Mouse (Mus musculus) midbrain, postnatal 0 days (tissue): ENCODE measurements at regions not wholly inside any gene's neighbourhood (a gene's known extent, or its start where the extent isn't known, plus 50 kb on each side); places are given as distances from the start of the nearest gene placed in this dataset.

ENCODE experiments used
- ATAC-seq: fragments of 200-750 bp; cut with Nextera tagmentation; 2 replicates; pipeline ENCODE4 v1.8.0; 2017; ENCODE audit warnings: moderate number of reproducible peaks, mild to moderate bottlenecking, moderate TSS enrichment, moderate library complexity; ENCODE audit not compliant: low FRiP score
- DNase-seq: peaks from one replicate; pipeline ENCODE4 v3.0.0-alpha.2; 2015; ENCODE audit warnings: low spot score
- H3K27ac ChIP-seq: fragments of 300-500 bp; sonication (generic); 2 replicates; pipeline ENCODE4 v1.5.1; 2014; ENCODE audit warnings: low read depth, mild to moderate bottlenecking, low read length, mixed read lengths
- H3K27me3 ChIP-seq: fragments of 300-500 bp; sonication (generic); 2 replicates; pipeline ENCODE4 v1.6.1; 2014; ENCODE audit warnings: low read length, control low read depth, mixed read lengths; ENCODE audit not compliant: insufficient read depth
- H3K36me3 ChIP-seq: fragments of 300-500 bp; sonication (generic); 2 replicates; pipeline ENCODE4 v1.6.1; 2014; ENCODE audit warnings: low read length, control low read depth, mixed read lengths; ENCODE audit not compliant: insufficient read depth
- H3K4me1 ChIP-seq: fragments of 300-500 bp; sonication (generic); 2 replicates; pipeline ENCODE4 v1.6.1; 2014; ENCODE audit warnings: mild to moderate bottlenecking, control low read depth, antibody characterized with exemption, low read length, mixed read lengths; ENCODE audit not compliant: insufficient read depth
- H3K4me2 ChIP-seq: fragments of 300-500 bp; sonication (generic); 2 replicates; pipeline ENCODE4 v1.6.1; 2014; ENCODE audit warnings: low read depth, mild to moderate bottlenecking, low read length, mixed read lengths; ENCODE audit not compliant: poor library complexity, severe bottlenecking
- H3K4me3 ChIP-seq: fragments of 300-500 bp; sonication (generic); 2 replicates; pipeline ENCODE4 v1.5.1; 2014; ENCODE audit warnings: low read depth, mild to moderate bottlenecking, low read length, moderate library complexity
- H3K9ac ChIP-seq: fragments of 300-500 bp; sonication (generic); replicated peaks from 2 replicates; pipeline ENCODE4 v1.6.1; 2014; ENCODE audit warnings: mild to moderate bottlenecking, low read length, moderate library complexity, mixed read lengths; ENCODE audit not compliant: poor library complexity, severe bottlenecking
- H3K9me3 ChIP-seq: fragments of 300-500 bp; sonication (generic); 2 replicates; pipeline ENCODE4 v1.6.1; 2016; ENCODE audit warnings: low read length, control low read depth
- CTCF ChIP-seq: IDR thresholded peaks from 2 replicates; pipeline ENCODE4 v1.5.1; 2016; ENCODE audit warnings: antibody characterized with exemption, mild to moderate bottlenecking
- WGBS: fragments of 180-500 bp; shearing (Covaris S2); extraction: QIAGEN DNeasy Blood & Tissue Kit; methylation state at CpG from one replicate; pipeline ENCODE4 v1.1.7; 2014; 5-methylcytosine and 5-hydroxymethylcytosine counted together

DNA sequence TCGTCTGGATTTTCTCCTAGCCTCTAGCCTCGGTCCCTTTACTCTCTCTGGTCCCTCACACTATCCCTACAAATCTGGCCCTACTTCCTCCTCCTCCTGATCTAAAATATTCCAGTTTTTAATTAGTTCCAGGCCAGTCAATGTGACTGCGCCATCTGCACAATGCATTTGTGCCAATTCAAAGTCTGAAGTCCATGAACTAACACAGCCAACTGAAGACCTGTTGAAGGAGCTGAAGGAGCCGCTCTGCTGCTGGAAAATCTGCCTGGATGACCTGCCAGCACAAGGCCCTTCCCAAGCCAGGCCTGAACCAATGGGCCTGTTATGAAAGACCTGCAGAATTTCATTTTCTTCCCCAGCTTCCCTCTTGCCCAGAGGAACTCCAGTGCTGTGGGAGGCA lies 197.9 kb upstream of the Mctp2 start:
- peak; percentile 58 for DNase-seq
- TF ChIP-seq CTCF, result no peak
- no peak overlapping the region for H3K27ac ChIP-seq

DNA sequence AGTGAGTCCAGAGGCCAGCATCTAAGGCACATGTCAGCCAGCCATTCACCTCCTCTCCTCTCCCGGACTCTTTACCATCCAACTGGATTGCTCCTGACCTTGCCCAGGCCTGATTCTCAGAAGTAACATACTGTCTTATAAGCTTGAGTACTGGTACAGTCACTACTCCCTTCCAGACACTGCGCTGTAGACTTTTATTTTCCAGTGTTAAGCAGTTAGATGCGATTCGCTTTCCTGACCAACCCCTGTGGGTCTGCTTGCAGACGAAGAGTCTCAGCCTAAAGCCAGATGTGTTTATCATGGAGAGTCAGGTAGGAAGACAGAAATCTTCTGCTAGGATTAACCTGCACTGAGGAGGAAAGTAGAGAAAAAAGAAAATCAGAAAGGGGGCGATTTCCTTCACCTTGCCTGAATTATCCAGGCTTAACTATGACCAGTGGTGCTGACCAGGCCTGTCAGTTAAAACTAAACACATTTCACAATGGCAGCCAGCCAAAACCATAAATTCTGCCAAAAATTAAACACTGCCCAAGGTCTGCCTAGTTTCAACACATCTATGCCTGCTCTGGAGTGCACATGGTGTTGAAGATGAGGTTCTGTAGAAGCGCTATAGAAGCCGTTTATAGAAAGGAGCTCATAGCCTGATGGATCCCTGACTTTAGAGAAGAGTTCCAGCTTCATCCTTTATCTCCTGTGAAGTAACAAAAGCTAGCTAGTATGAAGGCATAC lies 199.5 kb upstream of the Mctp2 start:
- Histone ChIP-seq H3K9ac (no peak overlapping the region), H3K36me3 (no peaks in the 10 kb centered on the region), H3K4me3 (no peak overlapping the region), H3K4me1 (no peaks in the 10 kb centered on the region), H3K27ac (no peak overlapping the region), H3K9me3 (no peaks in the 10 kb centered on the region), H3K4me2 (no peak overlapping the region), H3K27me3 (no peaks in the 10 kb centered on the region)
- 84% methylated on average over 8 of the region's 8 CpGs for WGBS
- TF ChIP-seq CTCF, result no peak
- no peak for ATAC-seq
- no peak for DNase-seq

More for the DNA sequence above, 197.9 kb upstream of the Mctp2 start:
- Histone ChIP-seq H3K4me1 (no peaks in the 10 kb centered on the region), H3K9ac (no peak overlapping the region), H3K4me3 (no peak overlapping the region), H3K9me3 (no peaks in the 10 kb centered on the region), H3K4me2 (no peak overlapping the region), H3K36me3 (no peaks in the 10 kb centered on the region), H3K27me3 (no peaks in the 10 kb centered on the region)
- ATAC-seq, result no peak; the same call in 1 of the 2 replicates
- WGBS, result 89% methylated on average over 4 of the region's 4 CpGs

DNA sequence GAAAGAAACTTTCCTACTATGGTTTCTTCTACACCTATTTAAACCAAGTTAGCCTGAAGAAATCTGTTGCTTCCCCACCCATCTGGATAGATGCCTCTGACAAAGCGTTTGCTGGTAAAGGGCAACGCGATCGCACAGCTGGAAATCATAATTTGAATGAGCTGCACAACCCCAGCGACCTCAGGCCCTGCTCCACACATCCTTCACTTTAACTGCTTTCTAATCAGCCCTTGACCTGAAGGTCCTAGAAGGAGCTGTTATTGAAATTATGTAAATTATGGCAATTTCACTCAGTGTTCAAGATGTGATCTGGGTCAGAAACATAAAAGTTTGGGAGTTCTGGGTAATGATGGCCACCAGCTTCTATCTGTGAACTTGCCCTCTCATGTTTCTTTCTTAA lies 201.5 kb upstream of the Mctp2 start:
- H3K4me2 ChIP-seq, result no peak overlapping the region
- DNase-seq, result no peak
- no peaks in the 10 kb centered on the region for H3K4me1 ChIP-seq
- no peak for ATAC-seq
- no peak for TF ChIP-seq CTCF
- H3K36me3 ChIP-seq, result no peaks in the 10 kb centered on the region
- H3K27ac ChIP-seq, result no peak overlapping the region
- no peaks in the 10 kb centered on the region for H3K27me3 ChIP-seq
- H3K9ac ChIP-seq, result no peak overlapping the region
- H3K4me3 ChIP-seq, result no peak overlapping the region
- 57% methylated on average over 5 of the region's 5 CpGs for WGBS
- H3K9me3 ChIP-seq, result no peaks in the 10 kb centered on the region

DNA sequence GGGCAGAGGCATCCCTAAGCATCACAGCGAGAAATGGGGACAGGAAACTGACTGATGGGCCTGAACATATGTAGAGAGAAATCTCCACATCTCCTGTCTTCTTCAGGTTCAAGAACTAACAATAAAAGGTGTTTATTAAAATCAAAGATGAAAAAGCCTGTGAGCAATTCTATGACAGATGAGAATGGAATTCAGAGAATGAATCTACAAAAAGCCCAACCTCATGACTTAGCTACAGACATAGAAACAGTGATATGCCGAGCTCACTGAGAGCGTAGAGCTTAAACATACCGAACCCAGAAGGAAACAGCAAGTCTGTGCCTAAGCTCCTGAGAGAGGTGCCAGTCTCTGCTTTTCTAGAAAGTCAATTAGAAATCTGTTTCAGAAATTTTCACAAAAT lies 203.7 kb upstream of the Mctp2 start:
- Histone ChIP-seq H3K4me1 (no peaks in the 10 kb centered on the region), H3K4me3 (no peak overlapping the region), H3K9ac (no peak overlapping the region), H3K36me3 (no peaks in the 10 kb centered on the region), H3K9me3 (no peaks in the 10 kb centered on the region), H3K27me3 (no peaks in the 10 kb centered on the region), H3K4me2 (no peak overlapping the region), H3K27ac (no peak overlapping the region)
- DNase-seq (no peak), ATAC-seq (no peak)
- no peak for TF ChIP-seq CTCF
- whole genome bisulfite sequencing, result 86% methylated on average over 4 of the region's 4 CpGs

DNA sequence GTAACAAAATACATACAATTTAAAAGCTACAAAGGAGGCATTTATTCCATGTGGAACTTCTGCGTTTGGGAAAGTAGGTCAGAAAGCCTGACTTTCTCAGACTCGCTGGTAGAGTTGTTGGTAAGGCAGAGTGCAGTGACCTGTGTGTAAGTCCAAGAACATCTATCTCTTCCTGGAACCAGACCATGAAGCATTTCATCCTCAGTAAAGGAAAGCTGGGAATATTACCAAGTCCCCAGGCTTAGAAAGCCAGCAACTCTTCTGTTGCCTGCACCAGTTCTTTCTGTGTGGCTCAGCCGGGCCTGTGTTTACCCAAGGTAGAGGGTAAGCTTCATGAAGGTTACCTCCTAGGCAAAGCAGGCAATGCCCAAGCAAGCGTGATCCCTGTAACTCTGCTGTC lies 207.0 kb upstream of the Mctp2 start:
- no peak for ATAC-seq
- no peak for DNase-seq
- Histone ChIP-seq H3K9me3 (no peaks in the 10 kb centered on the region), H3K4me2 (no peak overlapping the region), H3K27ac (no peak overlapping the region), H3K4me3 (no peak overlapping the region), H3K27me3 (no peaks in the 10 kb centered on the region), H3K4me1 (no peaks in the 10 kb centered on the region), H3K36me3 (no peaks in the 10 kb centered on the region), H3K9ac (no peak overlapping the region)
- 83% methylated on average over 4 of the region's 4 CpGs for WGBS
- no peak for TF ChIP-seq CTCF

DNA sequence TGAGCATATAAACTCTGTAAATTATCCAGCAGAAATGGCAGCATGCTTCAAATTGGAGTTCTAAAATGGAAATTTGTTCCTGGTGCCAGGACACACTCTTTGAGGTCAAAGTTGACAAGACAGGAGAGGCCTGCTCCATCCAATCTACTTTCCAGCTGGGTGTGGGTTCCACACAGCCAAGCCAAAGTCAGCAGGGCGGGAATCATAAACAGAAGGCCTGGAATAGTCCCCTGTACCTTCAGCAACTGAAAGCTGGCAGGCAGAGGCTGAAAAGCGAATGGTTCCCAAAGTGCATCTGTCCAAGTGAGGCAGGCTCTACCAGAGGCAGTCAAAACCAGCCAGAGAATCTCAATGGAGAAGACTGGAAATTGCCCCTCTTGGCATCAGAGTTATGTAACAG lies 208.4 kb upstream of the Mctp2 start:
- Histone ChIP-seq H3K27me3 (no peaks in the 10 kb centered on the region), H3K4me1 (no peaks in the 10 kb centered on the region), H3K9ac (no peak overlapping the region), H3K4me3 (no peak overlapping the region), H3K36me3 (no peaks in the 10 kb centered on the region), H3K9me3 (no peaks in the 10 kb centered on the region), H3K4me2 (no peak overlapping the region), H3K27ac (no peak overlapping the region)
- no peak for DNase-seq
- no peak for TF ChIP-seq CTCF
- no peak for ATAC-seq
- 86% methylated on average over 2 of the region's 2 CpGs for WGBS
